Mouse (Mus musculus): ENCODE data around the gene Elfn2. TPM values are rescaled to one million over a fixed set of nuclear protein-coding genes. Genes with fewer than 3 reads are reported as not detected.

Gene Elfn2
- total RNA-seq (2021) = 100 to 1,000 TPM; 202 to 204 TPM
- long read RNA-seq, experiment 1, partial matches to known transcripts = 0 of 20 reads
- long read RNA-seq, experiment 1, other reads (novel, unspliced or antisense) = 20 of 20 reads
- long read RNA-seq, experiment 2, full-length matches to known transcripts = 2 of 23 reads
- long read RNA-seq, experiment 2, partial matches to known transcripts = 0 of 23 reads
- long read RNA-seq, experiment 2, other reads (novel, unspliced or antisense) = 21 of 23 reads

DNA sequence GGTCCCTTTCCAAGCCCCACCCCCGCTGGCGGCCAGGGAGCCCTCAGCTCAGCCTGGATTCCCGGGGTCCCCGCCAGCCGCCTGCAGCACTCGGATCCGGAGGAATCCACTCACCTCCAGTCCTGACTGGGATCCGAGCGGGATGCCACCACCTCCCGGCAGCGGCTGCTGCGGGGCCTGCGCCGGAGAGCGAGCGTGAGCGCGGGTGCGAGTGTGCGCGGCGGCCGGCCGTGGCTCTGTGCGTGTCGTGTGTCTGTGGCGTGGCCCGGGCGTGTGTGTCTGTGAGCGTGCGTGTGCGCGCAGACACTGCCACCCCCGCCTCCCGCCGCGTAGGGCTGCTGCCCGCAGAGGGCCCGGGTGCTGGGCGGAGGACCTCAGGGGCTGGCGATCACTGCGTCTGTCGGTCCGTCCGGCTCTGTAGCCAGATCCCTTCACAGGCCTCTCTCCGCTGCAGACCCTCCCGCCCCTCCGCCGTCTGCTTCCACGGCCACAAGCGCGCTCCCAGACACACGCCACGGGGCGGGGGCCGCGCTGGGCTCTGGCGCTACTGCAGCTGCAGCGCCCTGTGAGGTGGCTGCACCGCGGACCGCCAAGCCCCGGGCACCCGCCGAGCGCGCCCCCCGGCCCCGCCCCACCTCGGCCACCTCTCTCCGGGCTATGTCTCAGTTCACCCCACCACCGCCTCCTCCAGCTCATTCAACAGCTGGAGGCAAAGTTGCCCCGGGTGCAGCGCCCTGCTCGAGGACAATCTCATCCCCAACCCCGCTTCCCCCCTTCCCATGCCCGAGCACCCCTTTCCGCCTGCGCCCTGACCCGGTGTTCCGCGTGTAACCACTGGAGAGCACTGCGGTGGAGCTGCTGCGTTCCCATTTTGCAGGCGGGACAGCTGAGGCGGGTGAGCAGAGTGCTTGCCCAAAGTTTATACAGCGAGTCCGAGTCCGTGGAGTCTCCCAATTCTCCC, at the start of gene Elfn2:
Elfn2 (minus strand) TSS at position 482 of the 961 bp plus-strand sequence.
- Histone ChIP-seq H3K27ac (peak within 1 kb of the TSS; percentile 98), H3K4me3 (peak within 1 kb of the TSS; percentile 74)
- peak in 1 of 2 experiments; percentile 72 for DNase-seq (ENCODE audit: low spot score in 2 of 2)
- no peak for TF ChIP-seq CTCF (conservative IDR thresholded peaks at IDR 0.05)

DNA sequence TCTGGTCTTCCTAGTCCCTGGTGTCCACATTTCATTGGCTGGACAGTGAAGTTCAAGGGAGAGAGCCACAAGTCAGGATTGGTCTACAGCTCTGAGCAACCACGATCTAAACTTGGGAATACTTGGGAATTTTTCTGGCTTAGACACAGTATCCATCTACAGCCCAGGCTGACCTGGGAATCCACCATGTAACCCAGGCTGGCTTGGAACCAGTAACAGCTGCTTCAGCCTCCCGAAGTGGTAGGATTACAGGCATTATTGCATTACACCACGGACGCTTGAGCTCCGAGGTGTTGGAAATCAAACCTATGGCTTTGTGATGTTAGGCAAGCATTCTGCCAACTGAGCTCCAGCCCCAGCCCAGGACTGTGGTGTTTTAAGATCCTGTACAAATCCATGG, 45.1 kb upstream of the Elfn2 start:
- TF ChIP-seq CTCF (conservative IDR thresholded peaks at IDR 0.05) = no peak

DNA sequence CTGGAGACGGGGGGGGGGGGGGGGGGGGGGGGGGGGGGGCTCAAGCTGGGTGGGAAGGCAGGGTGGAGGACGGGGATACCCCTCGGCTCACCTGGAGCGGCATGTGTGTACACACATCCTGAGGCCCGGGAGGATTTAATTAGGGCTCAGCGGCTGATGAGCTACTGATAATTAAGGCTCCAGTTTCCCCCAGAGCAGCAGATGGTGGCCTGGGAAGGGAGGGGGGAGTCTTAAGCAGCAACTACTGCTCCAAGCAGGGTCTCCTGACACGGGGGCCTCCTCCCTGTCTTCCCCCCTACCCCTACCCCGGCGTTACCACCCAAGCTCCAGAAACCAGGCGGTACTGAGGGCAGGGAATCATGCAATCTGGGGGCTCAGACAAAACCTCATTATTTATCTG, 44.6 kb upstream of the Elfn2 start:
- no peak for DNase-seq (ENCODE audit: low spot score in 2 of 2)
- no peak overlapping the region for H3K27ac ChIP-seq
- H3K4me3 ChIP-seq = no peak overlapping the region
- TF ChIP-seq CTCF (conservative IDR thresholded peaks at IDR 0.05) = no peak

More for the DNA sequence above, 45.1 kb upstream of the Elfn2 start:
- no peak for DNase-seq (ENCODE audit: low spot score in 2 of 2)
- no peak overlapping the region for H3K4me3 ChIP-seq
- H3K27ac ChIP-seq = no peak overlapping the region

DNA sequence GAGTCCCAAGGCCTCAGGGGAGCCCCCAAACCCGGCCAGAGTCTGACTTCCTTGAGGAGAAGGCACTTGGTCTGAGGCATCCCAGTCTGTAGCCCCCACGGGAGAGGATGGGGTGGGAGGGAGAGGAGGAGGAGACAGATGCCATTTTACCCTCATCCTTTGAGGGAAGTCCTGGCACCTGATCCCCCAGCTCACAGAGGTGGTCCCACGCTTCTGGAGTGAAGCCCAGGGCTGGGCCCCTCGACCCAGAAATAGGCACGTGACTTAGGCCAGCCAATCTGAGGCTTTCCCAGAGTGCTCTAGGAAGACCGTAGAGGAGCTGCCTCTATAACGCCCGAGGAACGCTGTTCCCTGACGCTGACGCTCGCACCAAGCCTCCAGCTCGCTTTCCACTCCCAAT, 42.5 kb upstream of the Elfn2 start:
- H3K4me3 ChIP-seq = no peak overlapping the region
- DNase-seq (ENCODE audit: low spot score in 2 of 2) = no peak
- TF ChIP-seq CTCF (conservative IDR thresholded peaks at IDR 0.05) = no peak
- no peak overlapping the region for H3K27ac ChIP-seq

DNA sequence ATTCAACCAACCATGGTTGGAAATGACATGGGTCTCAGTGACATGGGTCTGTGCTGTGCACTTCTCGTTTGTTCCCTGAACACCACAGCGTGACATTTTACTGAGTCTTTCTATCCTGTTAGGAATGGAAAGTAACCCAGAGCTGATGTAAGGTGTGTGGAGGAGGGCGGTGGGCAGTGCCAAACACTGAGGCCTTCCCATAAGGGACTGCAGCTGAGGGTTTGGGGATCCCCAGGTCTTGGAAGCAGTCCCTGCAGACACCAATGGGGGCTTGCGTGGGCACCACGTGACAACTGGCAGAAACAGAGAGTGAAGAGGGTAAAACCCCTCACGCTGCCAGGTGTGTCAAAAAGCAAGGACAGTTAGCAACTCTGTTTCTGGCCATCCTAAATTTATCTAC, 39.6 kb upstream of the Elfn2 start:
- no peak for TF ChIP-seq CTCF (conservative IDR thresholded peaks at IDR 0.05)
- DNase-seq (ENCODE audit: low spot score in 2 of 2) = no peak
- Histone ChIP-seq H3K27ac (no peak overlapping the region), H3K4me3 (no peak overlapping the region)

DNA sequence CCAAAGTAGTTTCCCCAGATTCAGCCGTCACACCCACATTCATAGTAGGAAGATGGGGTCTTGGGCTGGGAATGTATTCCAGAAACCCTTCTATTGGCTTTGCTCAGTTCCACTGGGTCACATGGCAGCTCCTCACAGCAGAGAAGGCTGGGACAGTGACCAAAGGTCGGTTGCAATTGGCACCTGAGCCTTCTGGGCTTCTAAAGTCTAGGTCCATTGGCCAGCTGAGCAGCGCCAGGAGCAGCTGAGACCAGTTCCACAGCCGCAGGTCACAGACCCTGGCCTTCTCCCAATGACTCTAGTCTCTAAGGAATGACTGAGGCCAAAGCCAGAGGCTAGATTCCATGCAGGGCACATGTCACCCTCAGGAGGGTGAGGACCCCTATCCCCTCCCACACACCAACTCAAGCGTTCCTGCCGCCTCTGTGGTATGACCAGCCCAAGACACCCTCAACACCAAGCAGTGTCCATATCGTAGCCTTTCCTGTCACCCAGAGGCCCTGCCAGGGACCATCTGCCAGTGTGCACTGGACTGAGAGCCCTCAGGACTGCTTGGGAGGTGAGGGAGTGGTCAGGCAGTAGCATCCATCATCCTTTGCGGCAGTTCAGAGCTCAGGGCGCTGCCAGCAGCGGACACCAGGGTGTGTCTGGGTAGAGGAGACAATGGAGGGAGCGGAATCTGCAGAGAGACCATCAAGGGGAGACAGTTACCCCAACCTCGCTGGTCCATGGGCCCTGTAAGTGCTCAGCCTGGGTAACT, 37.6 kb upstream of the Elfn2 start:
- Histone ChIP-seq H3K4me3 (no peak overlapping the region), H3K27ac (no peak overlapping the region)
- no peak for TF ChIP-seq CTCF (conservative IDR thresholded peaks at IDR 0.05)
- no peak for DNase-seq (ENCODE audit: low spot score in 2 of 2)

DNA sequence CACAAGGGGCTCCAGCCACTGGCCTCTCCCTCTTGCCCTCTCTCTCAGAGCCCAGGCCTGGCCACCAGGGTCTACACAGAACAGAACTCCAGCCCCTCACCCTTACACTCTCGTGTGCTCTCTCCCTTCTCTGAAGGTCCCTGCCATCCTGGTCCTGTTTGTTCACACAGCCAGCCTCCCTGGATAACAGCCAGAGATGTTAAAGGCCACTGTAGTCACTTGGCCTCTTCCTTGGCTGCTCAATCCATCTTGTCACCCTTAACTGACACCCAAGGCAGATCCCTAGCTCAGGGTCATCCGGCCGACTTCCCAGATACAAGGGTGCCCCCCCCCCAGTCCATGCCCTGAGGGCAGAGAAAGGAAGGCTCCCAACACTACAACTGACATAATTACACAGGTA, 36.7 kb upstream of the Elfn2 start:
- no peak for TF ChIP-seq CTCF (conservative IDR thresholded peaks at IDR 0.05)
- no peak overlapping the region for H3K4me3 ChIP-seq
- H3K27ac ChIP-seq = no peak overlapping the region
- DNase-seq (ENCODE audit: low spot score in 2 of 2) = no peak

DNA sequence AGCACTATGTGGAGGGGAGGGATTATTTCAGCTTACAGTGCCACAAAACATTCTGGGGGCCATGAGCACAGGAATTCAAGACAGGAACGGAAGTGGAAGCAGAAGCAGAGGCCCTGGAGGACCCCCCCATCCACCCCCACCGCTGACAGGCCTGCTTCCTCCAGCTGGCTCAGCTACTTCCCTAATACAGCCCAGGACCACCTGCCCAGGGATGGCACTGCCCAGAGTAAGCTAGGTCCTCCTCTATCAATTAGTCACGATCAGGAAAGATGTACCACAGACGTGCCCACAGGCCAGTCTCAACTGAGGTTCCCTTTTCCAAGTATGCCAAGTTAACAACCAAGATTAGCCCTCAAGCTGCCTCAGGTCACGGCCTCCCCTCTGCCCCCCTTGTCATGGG, 35.6 kb upstream of the Elfn2 start:
- no peak for DNase-seq (ENCODE audit: low spot score in 2 of 2)
- no peak overlapping the region for H3K4me3 ChIP-seq
- no peak for TF ChIP-seq CTCF (conservative IDR thresholded peaks at IDR 0.05)

DNA sequence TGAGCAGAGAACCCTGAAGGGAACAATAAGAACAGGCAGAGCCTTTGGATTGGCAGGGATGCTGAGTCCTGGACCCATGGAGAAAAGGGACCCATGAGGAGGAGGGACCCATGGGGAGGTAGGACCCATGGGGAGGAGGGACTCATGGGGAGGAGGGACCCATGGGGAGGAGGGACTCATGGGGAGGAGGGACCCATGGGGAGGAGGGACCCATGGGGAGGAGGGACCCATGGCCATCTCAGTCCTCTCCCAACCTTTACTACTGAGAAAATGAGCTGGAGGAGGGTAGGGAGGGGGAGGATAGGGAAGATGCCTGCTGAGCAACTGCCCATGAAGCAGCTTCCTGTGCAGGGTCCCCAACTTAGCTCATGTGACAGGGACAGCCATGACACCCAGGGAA, 34.4 kb upstream of the Elfn2 start:
- TF ChIP-seq CTCF (conservative IDR thresholded peaks at IDR 0.05) = no peak
- Histone ChIP-seq H3K4me3 (no peak overlapping the region), H3K27ac (no peak overlapping the region)
- DNase-seq (ENCODE audit: low spot score in 2 of 2) = no peak

More for the DNA sequence above, 35.6 kb upstream of the Elfn2 start:
- no peak overlapping the region for H3K27ac ChIP-seq

DNA sequence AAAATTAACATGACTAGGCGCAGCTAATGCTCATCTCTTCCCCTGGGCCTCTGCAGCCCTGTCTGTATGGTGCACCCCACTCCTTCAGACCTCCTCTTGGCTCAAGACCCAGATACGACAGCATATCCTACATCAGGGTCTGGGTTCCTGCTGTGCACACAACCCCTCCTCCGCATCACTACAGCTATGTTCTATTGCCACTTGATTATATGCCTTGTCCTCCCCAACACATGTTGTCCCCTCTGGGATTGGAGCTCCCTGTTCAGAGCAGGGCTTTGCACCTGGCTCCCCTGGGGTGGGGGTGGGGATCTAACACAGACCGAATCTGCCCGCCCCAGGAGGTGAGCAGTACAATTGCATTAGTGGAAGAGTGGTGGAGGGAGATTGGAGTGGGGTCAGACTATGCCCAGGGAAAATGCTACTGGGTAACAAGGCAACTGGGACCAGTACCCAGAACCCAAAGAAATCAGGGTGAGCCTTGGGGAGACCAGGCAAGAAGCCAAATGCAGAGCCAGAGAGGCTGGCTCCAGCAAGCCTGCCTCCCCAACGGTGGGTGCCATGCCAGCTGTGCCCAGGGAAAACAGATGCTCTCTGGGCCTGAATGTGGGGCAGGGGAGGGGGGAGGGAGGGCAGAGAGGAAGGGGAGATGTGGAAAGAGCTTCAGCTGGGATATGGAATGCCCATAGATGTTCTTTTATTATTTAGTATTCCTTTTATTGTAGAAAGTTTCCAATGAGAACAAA, 32.2 kb upstream of the Elfn2 start:
- no peak for DNase-seq (ENCODE audit: low spot score in 2 of 2)
- Histone ChIP-seq H3K27ac (no peak overlapping the region), H3K4me3 (no peak overlapping the region)
- TF ChIP-seq CTCF (conservative IDR thresholded peaks at IDR 0.05) = no peak

DNA sequence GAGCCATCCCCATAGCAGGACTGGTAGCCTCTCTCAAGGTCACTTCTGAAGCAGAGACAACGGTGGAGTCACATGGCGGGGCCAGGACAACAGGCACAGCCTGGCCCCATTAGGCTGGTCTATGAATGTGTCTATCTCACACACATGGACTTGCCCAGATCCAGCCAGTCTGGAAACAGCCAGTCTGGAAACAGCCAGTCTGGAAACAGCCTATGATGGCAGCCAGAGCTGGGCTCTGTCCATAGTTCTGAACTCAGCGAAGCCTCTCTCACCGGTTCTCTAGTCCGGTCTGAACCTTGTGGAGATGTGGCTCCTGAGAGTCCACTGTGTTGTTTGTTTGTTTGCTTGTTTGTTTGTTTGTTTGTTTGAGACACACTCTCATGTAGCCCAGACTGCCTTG, 31.3 kb upstream of the Elfn2 start:
- DNase-seq (ENCODE audit: low spot score in 2 of 2) = no peak
- Histone ChIP-seq H3K4me3 (no peak overlapping the region), H3K27ac (no peak overlapping the region)
- TF ChIP-seq CTCF (conservative IDR thresholded peaks at IDR 0.05) = no peak

DNA sequence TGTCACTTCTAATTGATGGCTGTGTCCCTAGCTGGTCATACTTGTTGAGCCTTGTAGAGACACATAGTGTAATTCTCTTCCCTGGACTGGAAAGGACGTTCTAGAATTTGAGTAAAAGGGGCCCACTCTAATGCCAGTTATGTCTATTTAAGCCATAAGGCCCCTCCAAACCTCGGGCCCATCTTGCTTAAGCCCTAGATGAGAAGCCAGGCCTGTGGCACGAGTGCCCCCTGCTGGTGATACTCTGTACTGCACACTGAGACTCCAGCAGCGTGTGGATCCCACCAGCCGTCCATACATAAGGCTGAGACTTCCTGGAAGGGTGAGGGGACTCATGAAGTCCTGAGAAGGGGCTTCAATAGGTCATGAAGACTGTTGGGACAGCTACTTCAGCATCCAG, 25.6 kb upstream of the Elfn2 start:
- no peak overlapping the region for H3K4me3 ChIP-seq
- peak; percentile 100 for TF ChIP-seq CTCF (conservative IDR thresholded peaks at IDR 0.05)
- peak overlapping the region; percentile 67; the same call in 1 of the 2 replicates for H3K27ac ChIP-seq
- DNase-seq (ENCODE audit: low spot score in 2 of 2) = peak; percentile 68 to 90
